Mouse (Mus musculus): ENCODE data around the gene Gm4181.
"Not testable (repeated sequence)": the region's sequence is repeated elsewhere in the genome, so short reads cannot be mapped to it uniquely, and the experiment has no call there.

Gm4181 gene

GRCm38 (mm10) chr14:51635566-51635965 is at the start of gene Gm4181:
TSS of gene Gm4181 (minus strand) at chr14:51635666.
- DNase-seq (ENCODE audit: low spot score in 2 of 2), result not testable (repeated sequence)

GRCm38 (mm10) chr14:51677269-51677668 is 41.8 kb upstream of the Gm4181 start:
- DNase-seq (ENCODE audit: low spot score in 2 of 2), result no peak

GRCm38 (mm10) chr14:51632426-51632825 is 3.0 kb downstream of the Gm4181 start:
- DNase-seq (ENCODE audit: low spot score in 2 of 2), result peak; percentile 12 to 37

GRCm38 (mm10) chr14:51611210-51611609 is 24.3 kb downstream of the Gm4181 start, which contains the start of gene Gm17078:
TSS of gene Gm17078 (minus strand) at chr14:51611310.
- no peak for DNase-seq (ENCODE audit: low spot score in 2 of 2)

GRCm38 (mm10) chr14:51592039-51592438 is 43.4 kb downstream of the Gm4181 start, which contains the start of gene Gm17174:
TSS of gene Gm17174 (minus strand) at chr14:51592139.
- not testable (repeated sequence) for DNase-seq (ENCODE audit: low spot score in 2 of 2)
